Mouse (Mus musculus) retina, postnatal 1 day (tissue): ENCODE data around the gene Sf3b2.

Experiments
- DNase-seq: peaks from one replicate; pipeline ENCODE4 v3.0.0-alpha.2; 2012

The Sf3b2 gene

DNA sequence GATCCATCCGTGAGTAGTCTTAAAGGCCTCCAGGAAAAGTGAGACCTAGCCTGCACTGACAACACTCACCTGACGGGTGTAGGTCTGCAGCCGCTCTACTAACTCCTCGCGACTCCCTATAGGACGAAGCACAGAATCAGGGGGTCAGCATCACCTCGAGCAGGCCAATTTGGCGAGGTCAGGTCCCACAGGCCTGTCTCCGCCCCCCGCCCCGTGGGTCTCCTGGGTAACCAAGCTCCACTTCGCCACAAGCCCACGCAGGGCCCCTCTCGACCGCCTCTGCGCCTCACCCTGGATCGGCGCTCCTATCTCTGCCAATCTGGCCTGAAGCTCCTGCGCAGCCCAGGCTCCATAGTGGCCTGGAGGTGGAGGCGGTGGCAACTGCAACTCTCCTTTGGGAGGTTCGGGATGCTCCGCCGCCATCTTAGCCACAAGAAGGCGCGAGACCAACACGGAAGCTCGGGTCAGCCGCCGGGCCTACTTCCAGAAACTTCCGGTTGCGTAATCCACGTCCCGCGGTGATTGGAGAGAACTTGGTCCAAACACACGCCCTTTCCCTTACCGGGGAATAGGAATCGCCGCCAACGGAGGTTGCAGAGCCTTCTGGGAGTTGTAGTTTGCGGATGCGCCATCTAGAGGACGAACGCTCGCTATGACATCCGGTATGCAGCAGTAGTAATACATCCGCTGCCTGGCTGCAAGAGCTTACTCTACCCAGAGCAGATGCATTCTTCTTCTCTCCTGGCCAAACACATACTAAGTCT, at the start of gene Sf3b2:
Gene Sf3b2, minus strand, starts transcription at position 484 of the 764 bp plus-strand sequence.
- peak; percentile 100 for DNase-seq

DNA sequence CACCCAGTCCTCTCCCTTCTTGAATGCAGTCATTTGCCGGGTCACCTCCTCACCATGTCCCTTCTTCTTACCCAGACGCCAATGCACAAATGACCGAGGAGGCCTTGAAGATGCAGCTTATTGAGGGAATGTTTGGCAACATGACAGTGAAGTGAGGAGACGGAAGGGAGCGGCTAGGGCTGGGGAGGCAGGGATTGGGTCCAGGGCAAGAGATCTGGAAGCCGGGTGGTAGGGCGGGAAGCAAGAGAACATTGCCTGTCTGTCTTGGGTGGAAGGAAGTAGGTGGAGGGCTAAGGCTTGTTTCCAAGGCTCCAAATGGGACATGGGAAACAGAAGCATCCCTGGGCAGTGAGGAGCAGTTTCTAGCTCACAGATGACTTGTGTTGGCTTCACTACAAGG, 46.1 kb upstream of the Sf3b2 start:
- no peak for DNase-seq

DNA sequence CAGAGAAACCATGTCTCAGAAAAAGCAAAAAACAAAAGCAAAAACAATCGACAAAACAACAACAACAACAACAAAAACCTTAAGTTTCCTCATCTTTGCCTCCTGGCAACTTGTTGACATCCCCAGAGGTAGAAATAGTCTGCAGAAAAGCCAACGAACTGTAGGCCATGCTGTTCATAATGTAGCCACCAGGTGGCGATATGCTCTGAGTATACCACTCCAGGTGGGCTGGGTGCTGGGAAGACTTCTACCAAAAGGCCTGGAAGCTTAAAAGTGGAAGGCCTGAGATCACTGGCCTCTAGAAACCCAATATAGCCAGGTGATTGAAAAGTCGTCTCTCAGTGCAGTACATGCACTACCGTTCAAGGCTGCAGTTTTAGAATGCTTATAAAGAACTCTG, 42.7 kb upstream of the Sf3b2 start:
- peak; percentile 80 for DNase-seq

DNA sequence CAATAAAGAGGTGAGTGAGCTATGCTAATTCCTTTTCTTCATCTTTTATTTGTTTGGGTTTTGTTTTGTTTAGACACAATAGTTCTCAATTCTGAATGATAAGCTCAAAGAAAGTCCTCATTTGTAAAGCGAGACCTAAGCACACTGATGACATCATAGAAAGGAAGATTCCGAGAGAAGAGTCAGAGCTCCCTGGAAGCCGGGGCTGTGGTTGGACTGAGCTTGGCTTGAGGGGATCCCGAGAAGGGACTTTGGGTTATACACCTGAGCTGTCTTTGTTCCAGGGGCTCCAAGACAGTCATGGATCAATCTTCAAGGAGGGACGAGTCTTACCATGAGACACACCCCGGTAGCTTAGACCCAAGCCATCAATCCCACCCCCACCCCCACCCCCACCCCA, 40.2 kb upstream of the Sf3b2 start, which contains the start of gene Catsper1:
Gene Catsper1, plus strand, starts transcription at position 301 of the 400 bp plus-strand sequence.
- DNase-seq, result no peak

DNA sequence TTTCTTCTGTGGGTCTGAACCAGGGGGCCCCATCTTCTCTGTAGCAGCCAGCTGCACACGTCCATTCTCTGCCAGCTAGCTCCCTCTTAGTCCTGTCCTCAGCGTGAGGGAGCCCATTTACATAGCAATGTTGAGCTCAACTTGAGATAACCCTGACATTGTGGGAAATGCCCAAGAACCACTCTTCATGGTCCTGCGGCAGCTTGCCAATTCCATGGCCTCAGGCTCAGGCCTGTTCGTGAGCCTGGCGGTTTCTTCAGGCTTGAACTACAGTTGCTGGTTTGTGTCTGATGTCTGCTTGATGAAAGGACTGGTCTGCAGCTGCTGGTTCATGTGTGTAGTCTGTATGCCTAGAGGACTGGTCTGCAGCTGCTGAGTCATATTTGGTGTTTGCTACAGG, 39.5 kb upstream of the Sf3b2 start:
- DNase-seq, result no peak

DNA sequence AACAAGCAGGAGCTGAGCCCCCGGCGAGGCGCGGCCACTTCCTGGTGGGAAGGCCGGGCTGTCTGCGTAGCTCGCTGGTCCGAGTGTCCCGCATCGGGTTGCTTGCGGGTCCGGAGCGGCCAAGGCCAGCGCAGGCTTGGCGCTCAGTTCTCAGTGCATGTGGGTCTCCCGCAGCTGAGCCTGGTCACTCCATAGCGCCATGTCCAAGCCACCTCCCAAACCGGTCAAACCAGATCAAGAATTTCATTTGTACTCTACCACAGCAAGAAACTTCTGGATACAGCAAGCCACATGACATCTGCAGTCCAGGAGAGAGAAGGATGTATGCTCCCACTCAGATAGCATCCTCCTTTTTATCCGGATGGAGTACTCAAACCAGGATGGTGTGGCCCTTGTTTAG, 32.7 kb upstream of the Sf3b2 start:
- DNase-seq, result no peak

DNA sequence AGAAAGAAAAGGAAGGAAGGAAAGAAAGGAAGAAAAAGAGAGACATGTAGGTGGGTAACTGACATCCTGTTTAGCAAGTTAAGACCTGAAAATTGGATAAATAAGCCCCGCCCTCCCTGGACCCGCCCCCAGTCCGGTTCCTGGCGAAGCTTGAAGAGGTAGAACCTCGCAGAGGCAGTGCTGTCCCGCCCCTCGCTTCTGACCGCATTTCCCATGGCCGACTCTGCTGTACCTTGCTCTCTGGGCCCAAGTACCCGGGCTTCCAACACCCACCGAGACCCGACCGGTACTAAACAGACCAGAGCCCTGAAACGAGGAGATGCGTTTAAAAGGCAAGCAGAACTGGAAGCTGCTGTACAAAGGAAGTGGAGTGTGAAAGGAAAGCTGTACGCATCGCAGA, 28.5 kb upstream of the Sf3b2 start:
- DNase-seq, result no peak

DNA sequence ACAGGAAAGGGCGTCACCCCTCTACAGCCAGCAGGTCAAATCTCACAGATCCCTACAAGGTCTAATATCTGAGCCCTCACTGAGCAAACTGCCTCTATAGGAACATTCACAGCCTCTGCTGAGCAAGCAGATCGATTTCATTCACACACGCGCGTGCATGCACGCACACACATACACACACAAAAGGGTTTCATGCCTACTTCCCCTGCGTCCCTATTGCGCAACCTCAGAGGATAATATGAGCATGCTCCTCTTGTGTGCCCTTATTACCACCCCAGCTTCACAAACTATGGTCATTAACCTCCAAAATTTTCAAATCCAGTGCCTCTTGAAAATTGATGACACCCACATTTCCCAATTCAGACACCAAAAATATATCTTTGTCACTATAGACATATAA, 17.9 kb upstream of the Sf3b2 start:
- DNase-seq, result no peak

DNA sequence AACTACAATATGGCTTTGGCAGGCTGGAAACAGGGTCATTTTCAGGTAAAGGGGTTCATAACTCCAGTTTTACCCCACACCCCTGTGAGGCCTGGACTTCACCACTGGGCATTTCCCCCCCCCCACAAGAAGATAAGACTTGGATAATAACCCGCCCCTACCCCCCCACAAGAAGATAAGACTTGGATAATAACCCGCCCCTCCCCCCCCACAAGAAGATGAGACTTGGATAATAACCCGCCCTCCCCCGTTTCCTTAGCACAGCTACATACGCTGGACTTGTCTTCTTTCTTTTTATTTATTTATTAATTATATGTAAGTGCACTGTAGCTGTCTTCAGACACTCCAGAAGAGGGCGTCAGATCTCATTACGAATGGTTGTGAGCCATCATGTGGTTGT, 13.8 kb upstream of the Sf3b2 start:
- peak; percentile 71 for DNase-seq

DNA sequence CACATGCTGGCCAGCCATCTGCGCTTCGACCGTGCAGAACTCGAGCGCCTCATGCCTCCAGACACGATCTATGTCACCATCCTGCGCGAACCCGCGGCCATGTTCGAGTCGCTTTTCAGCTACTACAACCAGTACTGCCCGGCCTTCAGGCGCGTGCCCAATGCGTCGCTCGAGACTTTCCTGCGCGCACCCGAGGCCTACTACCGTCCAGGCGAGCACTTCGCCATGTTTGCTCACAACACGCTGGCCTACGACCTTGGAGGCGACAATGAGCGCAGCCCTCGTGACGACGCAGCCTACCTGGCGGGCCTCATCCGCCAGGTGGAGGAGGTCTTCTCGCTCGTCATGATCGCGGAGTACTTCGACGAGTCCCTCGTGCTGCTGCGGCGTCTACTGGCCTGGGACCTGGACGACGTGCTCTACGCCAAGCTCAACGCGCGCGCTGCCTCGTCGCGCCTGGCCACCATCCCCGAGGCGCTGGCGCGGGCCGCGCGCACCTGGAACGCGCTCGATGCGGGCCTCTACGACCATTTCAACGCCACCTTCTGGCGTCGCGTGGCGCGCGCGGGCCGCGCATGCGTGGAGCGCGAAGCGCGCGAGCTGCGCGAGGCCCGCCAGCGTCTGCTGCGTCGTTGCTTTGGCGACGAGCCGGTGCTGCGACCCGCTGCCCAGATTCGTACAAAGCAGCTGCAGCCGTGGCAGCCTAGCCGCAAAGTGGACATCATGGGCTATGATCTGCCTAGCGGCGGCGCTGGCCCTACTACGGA, 11.9 kb upstream of the Sf3b2 start:
- DNase-seq, result peak; percentile 38

DNA sequence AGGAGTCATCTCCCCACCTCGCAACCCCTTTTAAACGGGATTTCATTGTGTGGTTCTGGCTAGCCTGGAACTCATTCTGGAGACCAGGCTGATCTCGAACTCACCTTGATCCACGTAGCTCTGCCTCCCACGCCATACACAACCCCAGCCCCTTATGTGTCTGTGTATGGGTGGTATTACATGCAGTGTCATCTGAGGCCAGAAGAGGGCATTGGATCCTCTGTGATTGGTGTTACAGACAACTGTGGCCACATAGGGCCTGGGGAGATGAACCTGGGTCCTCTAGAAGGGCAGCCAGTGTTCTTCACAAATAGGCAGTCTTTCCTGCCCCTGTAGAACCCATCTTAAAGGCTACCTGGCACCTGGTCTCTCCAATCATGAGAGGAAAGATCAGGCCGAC, 11.0 kb upstream of the Sf3b2 start:
- DNase-seq, result peak; percentile 26

DNA sequence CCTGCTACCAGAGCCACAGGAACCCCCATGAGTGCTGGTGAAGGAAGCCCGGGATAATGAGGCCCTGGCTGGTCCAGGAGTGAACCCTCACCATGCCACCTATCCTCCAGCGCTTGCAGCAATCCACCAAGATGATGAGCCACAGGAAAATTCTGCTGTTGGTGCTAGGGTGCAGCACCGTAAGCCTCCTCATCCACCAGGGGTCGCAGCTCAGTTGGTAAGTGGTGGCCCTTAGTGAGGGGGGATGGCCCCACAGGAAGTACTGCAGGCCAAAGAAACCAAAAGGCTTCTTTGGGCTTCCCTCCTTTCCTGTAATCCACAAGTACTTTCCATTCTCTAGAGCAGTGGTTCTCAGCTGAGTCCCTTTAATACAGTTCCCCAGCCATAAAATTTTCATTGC, 7.2 kb upstream of the Sf3b2 start:
- peak; percentile 67 for DNase-seq

DNA sequence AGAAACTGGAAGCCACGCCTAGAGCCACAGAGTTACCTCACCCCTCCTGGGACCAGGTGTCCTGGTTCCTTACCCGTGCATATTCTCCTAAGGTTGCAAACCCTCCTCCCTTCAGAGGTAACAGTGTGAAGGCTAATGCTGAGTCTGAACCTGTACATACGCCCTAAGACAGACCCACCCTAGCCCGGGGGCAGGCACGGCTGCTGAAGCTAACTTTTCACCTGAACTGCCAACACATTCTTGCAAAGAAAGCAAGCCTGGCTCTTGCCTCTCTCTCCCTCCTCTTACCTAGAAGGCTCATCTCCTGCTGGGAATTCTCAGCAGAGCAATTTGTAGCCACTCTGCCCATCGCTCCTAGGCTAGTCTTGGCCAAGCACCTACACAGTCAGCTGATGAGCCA, 5.3 kb upstream of the Sf3b2 start:
- DNase-seq, result no peak

DNA sequence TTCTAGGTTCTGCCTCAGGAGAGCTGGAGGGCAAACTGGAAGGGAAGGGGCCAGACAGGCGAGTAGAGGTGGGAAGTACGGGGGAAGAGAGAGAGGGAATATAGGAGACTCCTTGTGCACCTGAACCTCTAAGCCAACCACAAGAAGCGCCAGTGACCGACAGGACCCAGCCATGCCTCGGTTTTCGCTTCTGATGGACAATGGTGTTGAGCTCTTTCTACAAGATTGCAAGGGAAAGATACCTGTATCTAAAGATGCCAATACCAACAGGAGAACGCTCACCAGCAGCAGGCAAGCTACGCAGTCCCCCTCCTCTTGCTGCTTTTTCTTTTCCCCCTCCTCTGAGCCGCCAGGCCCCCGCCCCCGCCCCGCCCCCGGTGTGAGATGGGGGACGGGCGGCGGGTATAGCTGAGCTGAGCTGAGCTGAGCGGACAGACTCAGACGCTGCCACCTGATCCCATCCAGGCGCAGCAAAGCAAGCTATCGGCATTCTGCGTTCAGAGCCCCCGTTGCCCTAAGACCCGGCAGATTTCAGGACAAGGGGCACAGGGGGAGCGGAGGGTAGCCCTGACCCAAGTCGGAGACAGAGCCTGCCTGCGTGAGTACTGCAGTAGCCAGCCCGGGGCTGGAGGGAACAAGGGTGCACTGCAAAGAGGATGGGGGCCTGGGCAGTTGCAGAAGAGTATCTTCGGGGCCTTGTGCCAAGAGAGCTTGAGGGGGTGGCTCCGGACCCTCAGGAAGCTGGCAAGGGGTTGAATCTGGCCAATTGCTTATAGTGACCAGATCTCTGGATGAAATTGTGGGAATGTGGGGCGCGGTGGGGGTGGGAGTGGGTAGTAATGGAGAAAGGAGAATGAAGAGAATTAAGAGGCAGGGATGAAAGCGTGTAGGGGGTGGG, 2.9 kb upstream of the Sf3b2 start, which contains the start of gene Gal3st3:
Gene Gal3st3, plus strand, starts transcription at position 429 of the 898 bp plus-strand sequence.
- DNase-seq, result peak; percentile 74

DNA sequence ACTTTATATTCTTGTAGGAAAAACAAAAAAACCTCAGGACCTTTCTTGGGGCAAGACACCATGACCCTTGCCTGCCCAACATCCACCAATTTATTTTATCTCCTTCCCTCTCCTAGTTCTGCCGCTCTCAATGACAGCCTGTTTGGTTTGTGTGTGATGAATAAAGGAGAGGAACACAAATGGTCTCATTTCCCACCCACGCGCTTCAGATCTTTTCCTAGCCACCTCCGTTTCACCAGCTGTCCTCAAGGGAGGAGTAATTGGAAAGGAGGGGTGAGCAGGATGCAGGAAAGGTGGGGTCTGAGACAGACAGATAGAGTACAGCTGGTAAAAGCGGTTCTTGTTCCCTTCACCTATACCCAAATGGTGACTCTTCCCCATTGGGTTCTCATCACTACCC, 1.4 kb upstream of the Sf3b2 start:
- DNase-seq, result no peak

DNA sequence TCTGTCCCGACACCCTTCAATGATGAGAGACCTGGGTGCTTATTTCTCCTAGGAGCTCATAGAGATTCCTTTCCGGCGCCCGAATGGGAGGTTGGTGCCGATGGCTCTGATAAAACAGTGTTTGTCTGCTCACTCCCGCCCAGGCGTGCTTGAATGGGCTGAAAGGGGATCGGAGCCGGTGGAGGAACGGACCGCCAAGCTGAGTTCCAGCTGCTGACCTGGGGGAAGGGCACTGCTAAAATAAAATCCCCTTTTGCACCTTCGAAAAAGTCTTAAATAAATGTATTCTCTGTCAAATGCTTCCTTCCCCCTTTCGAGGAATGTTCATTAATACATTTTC, 451 bp upstream of the Sf3b2 start:
- DNase-seq, result no peak

DNA sequence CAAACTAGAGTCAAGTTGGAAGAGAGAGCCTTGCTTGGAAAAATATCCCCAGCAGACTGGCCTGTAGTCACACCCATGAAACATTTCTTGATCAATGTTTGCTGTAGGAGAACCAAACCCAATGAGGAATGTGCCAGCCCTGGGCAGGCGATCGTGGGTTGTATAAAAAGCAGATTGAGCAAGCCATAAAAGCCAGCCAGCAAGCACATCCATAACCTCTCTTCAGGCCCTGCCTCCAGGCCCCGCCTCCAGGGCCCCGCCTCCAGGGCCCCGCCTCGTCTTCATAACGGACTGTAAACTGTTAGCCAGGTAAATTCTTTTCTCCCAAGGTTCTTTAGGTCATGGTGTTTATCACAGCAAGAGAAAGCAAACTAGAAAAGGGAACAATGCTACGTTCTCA, 16.9 kb downstream of the Sf3b2 start:
- DNase-seq, result no peak

DNA sequence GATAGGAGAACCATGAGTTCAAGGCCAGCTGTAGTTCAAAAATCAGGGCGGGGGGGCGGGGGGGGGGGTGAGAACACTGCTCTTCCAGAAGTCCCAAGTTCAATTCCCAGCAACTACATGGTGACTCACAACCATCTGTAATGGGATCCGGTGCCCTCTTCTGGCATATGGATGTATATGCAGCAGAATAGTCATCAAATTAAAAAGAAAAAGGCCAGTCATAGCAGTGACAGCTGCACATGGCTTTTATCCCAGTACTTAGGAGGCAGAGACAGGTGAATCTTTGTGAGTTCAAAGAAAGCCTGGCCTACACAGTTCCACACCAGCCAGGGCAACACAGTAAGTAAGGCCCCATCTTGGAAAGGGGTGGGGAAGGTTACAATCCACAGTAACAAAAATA, 18.1 kb downstream of the Sf3b2 start:
- peak; percentile 37 for DNase-seq

DNA sequence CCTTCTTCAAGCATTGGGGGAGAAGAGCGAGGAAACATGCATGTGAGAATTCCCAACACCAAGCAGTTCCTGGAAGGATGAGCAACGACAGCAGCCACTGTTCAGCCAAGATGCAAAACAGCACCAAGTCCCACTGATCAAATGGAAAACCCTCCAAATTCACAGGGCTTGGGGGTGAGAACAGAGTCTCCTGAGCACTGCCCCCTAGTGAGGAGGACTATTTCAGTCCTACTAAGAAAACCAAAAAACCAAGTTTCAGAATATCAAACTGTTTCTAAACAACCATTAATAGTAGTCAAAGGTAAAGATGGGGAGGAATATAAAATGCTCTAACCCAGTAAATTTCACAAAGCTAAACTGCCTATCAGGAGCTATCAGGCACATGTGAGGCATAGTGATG, 18.7 kb downstream of the Sf3b2 start:
- DNase-seq, result no peak

DNA sequence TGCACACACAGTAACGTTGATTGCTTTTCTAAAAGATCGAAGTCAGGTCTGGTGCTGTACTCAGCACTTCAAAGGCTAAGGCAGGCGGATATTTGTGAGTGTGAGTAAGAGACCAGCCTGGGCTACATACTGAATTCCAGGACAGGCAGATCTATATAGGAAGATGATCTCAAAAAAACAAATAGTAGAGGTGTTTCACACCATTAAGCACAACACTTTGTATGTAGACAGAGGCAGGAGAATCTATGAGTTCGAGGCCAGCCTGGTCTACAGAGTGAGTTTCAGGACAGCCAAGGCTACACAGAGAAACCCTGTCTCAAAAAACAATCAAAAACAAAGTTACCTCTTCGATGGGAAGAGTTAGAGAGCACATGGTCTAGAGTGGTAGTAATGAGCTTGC, 19.5 kb downstream of the Sf3b2 start:
- DNase-seq, result no peak

DNA sequence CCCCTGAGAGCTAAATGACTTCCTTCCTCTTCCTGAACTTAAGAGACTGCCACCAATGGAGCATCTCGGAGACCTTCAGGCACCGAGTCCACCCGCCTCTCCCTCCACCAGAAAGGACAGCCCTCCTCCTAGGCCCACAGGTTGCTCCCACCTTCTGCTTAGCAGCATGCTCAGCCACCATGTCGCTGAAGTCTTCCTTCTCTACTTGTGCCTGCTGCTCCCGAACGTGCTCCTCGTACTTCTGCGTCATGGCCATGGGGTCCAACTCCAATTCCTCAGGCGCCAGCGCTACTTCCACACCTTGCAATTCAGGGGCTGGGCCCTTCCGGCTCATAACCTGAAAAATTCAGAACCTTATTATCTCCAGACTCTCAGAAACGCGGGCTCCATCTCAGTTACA, 20.6 kb downstream of the Sf3b2 start:
- no peak for DNase-seq

DNA sequence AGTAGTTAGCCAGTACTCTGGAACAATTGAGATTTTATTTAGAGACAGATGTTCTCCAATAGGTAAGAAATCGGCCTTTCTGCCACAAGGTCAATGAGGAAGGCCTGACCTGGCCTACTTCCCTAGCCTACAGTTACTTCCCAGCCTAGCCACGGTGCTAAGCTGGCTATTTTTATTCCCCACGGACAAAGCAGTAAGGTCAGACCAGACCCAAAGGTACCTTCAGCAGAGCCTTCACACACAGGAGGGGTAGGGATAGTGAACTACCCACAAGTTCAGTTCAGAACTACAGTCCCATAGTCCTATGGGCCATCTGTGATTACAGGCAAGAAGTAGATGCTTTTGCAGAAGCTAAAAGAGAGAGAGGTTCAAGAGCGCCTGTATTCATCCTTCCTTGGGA, 21.3 kb downstream of the Sf3b2 start:
- DNase-seq, result no peak
